ENCODE assay signal across 22 mouse cellular contexts in genomic region chr15:69223411-69223810, GRCm38 (mm10).
DNase-seq lines count a peak whose midpoint lies in the region; TF ChIP-seq lines count a peak whose summit lies in the region.
"Had no signal": no experiment of that assay in that cellular context is flagged by ENCODE, and none has a peak within 500 bp of the region (broad histone marks: within the 10 kb centered on the region; RNA-seq: fewer than 3 reads in every experiment).

No protein-coding gene starts in this region.

- no peaks in the 10 kb centered on the region for H3K27me3 ChIP-seq in MEL (ENCODE audit: control insufficient read depth in 1 of 2, insufficient read depth in 2 of 2, low read length in 2 of 2)
- H3K27me3 ChIP-seq: CH12.LX, Patski had no signal

- H3K27ac ChIP-seq in MEL (ENCODE audit: control insufficient read depth, low read depth, low read length), result no peak overlapping the region

- no peak for TF ChIP-seq CTCF in MEL (IDR thresholded peaks at IDR 0.05 in 2 of 3, conservative IDR thresholded peaks at IDR 0.05 in 1 of 3; ENCODE audit: control insufficient read depth in 1 of 3, insufficient read depth in 1 of 3, low read depth in 2 of 3, low read length in 3 of 3, poor library complexity in 1 of 3, severe bottlenecking in 1 of 3)

- no peaks in the 10 kb centered on the region; the same call in 1 of the 2 replicates for H3K9me3 ChIP-seq in MEL (replicated peaks; ENCODE audit: insufficient read depth, low read length)

- H3K4me3 ChIP-seq in MEL (ENCODE audit: control insufficient read depth in 1 of 2, insufficient read depth in 1 of 2, low read depth in 2 of 2, low read length in 2 of 2), result no peak overlapping the region

- no peak for TF ChIP-seq EP300 in MEL (IDR thresholded peaks at IDR 0.05; ENCODE audit: low read depth in 1 of 2, low read length in 2 of 2)

- DNase-seq in MEL (ENCODE audit: low read depth, low spot score), result peak; percentile 2
- DNase-seq in Muller cell, postnatal 12 days (ENCODE audit: inconsistent ontology term), result peak; percentile 98
- peak; percentile 8 for DNase-seq in retina, embryonic 14.5 days (ENCODE audit: low spot score)
- peak; percentile 44 for DNase-seq in retina, postnatal 1 day
- no peak for DNase-seq in cerebellum, adult 11-12 months
- DNase-seq in gastrocnemius, adult 8-10 months (ENCODE audit: low spot score in 2 of 2), result no peak
- no peak for DNase-seq in left cerebral cortex, postnatal 10 days (ENCODE audit: extremely low spot score in 1 of 2, low spot score in 2 of 2)
- DNase-seq in kidney, postnatal 4 days, result no peak
- DNase-seq: adrenal gland, adult 2 months; adrenal gland, adult 8-10 months; adrenal gland, postnatal 10 days; adrenal gland, postnatal 14 days; adrenal gland, postnatal 25 days; adrenal gland, postnatal 36 days; B cell, adult 2 months; cerebellum, adult 11 months; cerebellum, adult 18-20 months; cerebellum, adult 2 months; cerebellum, adult 8-10 months had no signal

- intact Hi-C loops in left cerebral cortex, postnatal 10 days (cut with DNase I), result no loop called here

- no peaks in the 10 kb centered on the region for H3K4me1 ChIP-seq in MEL (ENCODE audit: control insufficient read depth in 1 of 2, insufficient read depth in 2 of 2, low read length in 2 of 2)

- H3K36me3 ChIP-seq in MEL (ENCODE audit: control insufficient read depth in 1 of 2, insufficient read depth in 2 of 2, low read length in 2 of 2), result no peaks in the 10 kb centered on the region
- H3K36me3 ChIP-seq: G1E had no signal

- TF ChIP-seq RAD21 in MEL (IDR thresholded peaks at IDR 0.05; ENCODE audit: low read depth, low read length), result no peak

- H3K9ac ChIP-seq in MEL (ENCODE audit: control insufficient read depth, low read depth, low read length, poor library complexity, severe bottlenecking), result no peak overlapping the region

- H3K79me2 ChIP-seq in MEL (ENCODE audit: control insufficient read depth, insufficient read depth, low read length, poor library complexity), result no peaks in the 10 kb centered on the region

- no peak for TF ChIP-seq POLR2A in MEL (IDR thresholded peaks at IDR 0.05; ENCODE audit: control insufficient read depth in 1 of 2, insufficient read depth in 1 of 2, low read depth in 1 of 2, low read length in 2 of 2, poor library complexity in 1 of 2)

TF ChIP-seq in MEL, 35 proteins besides CTCF, POLR2A, EP300 and RAD21:
- no peak for TF ChIP-seq JUND (IDR thresholded peaks at IDR 0.05; ENCODE audit: low read depth, low read length)
- no peak for TF ChIP-seq NRF1 (IDR thresholded peaks at IDR 0.05; ENCODE audit: insufficient read depth, low read depth, low read length, poor library complexity, severe bottlenecking)
- TF ChIP-seq HCFC1 (IDR thresholded peaks at IDR 0.05; ENCODE audit: low read depth, low read length), result no peak
- TF ChIP-seq MYB (IDR thresholded peaks at IDR 0.05; ENCODE audit: low read depth, low read length), result no peak
- TF ChIP-seq ZC3H11A (IDR thresholded peaks at IDR 0.05; ENCODE audit: low read depth, low read length), result no peak
- no peak for TF ChIP-seq USF1 (IDR thresholded peaks at IDR 0.05; ENCODE audit: low read depth, low read length)
- no peak for TF ChIP-seq NELFE (IDR thresholded peaks at IDR 0.05; ENCODE audit: low read depth, low read length)
- no peak for TF ChIP-seq MAFK (IDR thresholded peaks at IDR 0.05; ENCODE audit: borderline replicate concordance, low read depth, low read length)
- TF ChIP-seq MYC (IDR thresholded peaks at IDR 0.05; ENCODE audit: low read depth, low read length), result no peak
- no peak for TF ChIP-seq TAL1 (IDR thresholded peaks at IDR 0.05; ENCODE audit: low read length)
- no peak for TF ChIP-seq ZNF384 (IDR thresholded peaks at IDR 0.05; ENCODE audit: low read depth, low read length)
- TF ChIP-seq MAX (IDR thresholded peaks at IDR 0.05; ENCODE audit: low read length), result no peak
- no peak for TF ChIP-seq UBTF (IDR thresholded peaks at IDR 0.05; ENCODE audit: borderline replicate concordance, insufficient read depth, low read depth, low read length)
- no peak for TF ChIP-seq GATA1 (IDR thresholded peaks at IDR 0.05; ENCODE audit: low read depth, low read length)
- TF ChIP-seq MEF2A (IDR thresholded peaks at IDR 0.05; ENCODE audit: extremely low read depth, insufficient replicate concordance, low read depth, low read length, poor library complexity, severe bottlenecking), result no peak
- TF ChIP-seq CHD1 (IDR thresholded peaks at IDR 0.05; ENCODE audit: low read depth, low read length), result no peak
- TF ChIP-seq TBP (IDR thresholded peaks at IDR 0.05; ENCODE audit: low read depth, low read length), result no peak
- TF ChIP-seq ZKSCAN1 (IDR thresholded peaks at IDR 0.05; ENCODE audit: low read depth, low read length), result no peak

Comparison
In these comparisons a context has a peak if more than half of its experiments do, and no peak if none do; other contexts are left out.
1. DNase-seq: peak in MEL (single experiment), Muller cell, postnatal 12 days (single experiment), retina, embryonic 14.5 days (single experiment) and retina, postnatal 1 day (single experiment); none in cerebellum, adult 11-12 months (single experiment), gastrocnemius, adult 8-10 months (0 of 2), left cerebral cortex, postnatal 10 days (0 of 2) and kidney, postnatal 4 days (0 of 2).